Mouse (Mus musculus): ENCODE data around the gene Slc39a11.

The Slc39a11 gene

DNA sequence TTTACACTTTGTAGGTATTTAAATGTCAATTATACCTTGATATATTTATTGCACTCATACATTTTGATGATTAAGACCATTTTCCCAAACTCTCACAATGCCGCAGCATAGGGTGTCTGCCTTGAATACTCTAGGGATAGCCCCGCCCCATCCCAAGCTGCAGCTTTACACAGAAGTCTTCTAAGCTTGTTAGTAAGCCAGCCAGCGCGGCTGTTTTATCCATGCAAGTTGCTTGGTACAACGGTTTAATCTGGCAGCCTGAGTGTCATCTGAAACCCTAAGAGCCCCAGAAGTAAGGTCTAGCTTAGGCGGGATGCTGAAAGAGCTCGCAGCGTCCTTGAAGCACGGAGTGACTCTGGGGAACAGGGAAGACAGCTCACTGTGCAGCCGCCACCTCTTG, 238.1 kb downstream of the Slc39a11 start:
- DNase-seq (ENCODE audit: low read depth, low spot score), result no peak

DNA sequence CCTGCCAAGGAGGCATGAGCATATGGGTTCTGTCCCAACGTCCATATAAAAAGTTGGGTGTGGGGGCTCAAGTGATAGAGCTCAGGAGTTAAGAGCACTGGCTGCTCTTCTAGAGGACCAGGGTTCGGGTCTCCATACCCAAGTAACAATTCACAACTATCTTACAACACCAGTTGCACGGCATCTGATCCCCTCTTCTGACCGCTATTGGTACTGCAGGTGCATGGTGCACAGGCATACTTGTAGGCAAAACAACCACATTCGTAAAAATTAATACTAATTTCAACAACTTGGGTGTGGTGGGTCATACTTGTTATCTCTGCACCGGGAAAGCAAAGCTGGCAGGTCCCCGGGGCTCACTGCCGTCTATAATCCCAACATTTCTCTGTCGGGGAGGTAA, 240.8 kb downstream of the Slc39a11 start:
- DNase-seq (ENCODE audit: low read depth, low spot score), result no peak

DNA sequence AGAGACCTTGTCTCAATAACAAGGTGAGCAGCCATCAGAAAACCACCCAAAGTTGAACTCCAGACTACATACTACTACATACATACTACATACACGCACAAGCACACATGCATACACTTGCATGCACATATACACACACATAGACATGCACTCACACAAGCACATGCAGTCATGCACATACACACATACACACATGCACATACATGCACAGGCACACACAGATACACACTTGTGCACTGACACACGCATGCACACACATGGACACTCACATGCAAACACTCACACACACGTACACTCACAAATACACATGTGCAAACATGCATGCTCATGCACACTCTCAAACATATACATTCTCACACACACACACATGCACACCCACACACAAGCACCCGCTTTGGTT, 242.4 kb downstream of the Slc39a11 start:
- DNase-seq (ENCODE audit: low read depth, low spot score), result no peak

DNA sequence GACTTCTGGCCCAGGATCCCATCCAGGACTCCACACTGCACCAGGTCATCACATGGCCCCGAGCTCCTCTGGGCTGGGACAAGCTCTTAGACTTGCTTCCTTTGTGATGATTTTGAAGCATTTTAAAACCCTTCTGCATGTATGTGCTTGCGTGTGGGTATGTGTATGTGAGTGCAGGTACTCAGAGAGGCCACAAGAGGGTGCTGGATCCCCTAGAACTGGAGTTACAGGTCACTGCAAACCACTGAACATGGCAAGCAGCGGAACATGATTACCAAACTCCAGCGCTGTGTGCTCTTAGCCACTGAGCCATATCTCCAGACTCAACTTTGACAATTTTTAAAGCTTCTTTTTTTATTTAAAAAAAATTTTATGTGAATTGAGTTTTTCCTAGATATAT, 249.0 kb downstream of the Slc39a11 start:
- no peak for DNase-seq (ENCODE audit: low read depth, low spot score)

- peak; percentile 65 for DNase-seq (ENCODE audit: low read depth, low spot score)
Observed at GRCm38 (mm10) chr11:113399601-113400000, 250.3 kb downstream of the Slc39a11 start.

- DNase-seq (ENCODE audit: low read depth, low spot score), result no peak
Observed at GRCm38 (mm10) chr11:113397394-113397793, 252.5 kb downstream of the Slc39a11 start.

DNA sequence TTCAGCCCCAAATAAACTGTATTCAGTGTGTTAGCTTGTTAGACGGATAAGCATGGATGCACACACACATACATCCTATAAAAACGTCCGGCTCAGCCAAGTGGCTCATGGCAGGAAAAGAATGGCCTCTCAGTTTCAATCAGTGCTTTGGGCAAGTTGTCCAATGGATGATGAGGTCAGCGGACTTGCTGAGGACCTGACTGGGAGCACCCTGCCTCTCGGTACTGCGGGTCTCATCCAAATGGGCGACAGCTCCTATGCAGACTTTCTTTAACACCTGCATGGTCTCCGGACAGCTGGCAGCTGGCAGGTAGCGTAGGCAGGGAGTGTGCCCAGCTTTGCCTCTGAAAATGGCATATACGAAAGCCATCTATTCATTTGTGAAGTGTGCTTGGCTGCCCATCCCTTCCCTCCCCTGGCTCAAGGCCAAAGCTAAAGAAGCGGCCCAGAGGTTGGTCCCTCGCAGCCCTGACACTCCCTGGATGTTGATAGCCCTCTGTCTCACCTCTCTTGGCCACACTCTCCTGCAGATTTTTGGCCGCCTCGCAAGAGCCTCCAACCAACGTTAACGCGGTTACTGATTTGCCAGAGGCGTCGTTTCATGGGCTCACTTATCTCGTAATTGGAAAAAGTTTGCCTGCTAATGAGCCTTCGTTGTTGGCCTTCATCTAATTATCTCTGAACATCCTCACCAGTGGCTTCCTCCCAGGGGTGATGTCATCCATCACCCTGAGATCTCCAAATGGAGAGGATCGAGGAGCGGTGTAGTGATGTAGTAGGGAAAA, 256.3 kb downstream of the Slc39a11 start:
- DNase-seq (ENCODE audit: low read depth, low spot score), result no peak

DNA sequence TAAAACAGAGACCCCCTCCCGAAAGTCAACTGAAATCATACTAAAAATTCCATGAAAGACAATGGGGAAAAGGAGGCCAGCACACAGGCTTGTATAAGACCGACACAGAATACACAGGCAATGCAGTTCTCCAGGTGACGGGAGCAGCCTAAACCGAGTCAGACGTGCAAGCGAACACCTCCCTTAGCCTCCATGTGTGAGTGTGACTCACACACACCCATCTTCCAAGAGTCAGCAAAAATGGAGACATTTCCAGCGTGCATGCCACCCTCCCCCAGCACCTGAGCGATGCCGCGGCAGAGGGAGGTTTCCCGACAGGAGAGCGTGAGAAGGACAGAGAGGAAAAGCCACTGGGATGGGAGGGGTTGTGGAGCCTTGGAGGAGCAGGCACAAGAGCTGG, 258.2 kb downstream of the Slc39a11 start:
- no peak for DNase-seq (ENCODE audit: low read depth, low spot score)

DNA sequence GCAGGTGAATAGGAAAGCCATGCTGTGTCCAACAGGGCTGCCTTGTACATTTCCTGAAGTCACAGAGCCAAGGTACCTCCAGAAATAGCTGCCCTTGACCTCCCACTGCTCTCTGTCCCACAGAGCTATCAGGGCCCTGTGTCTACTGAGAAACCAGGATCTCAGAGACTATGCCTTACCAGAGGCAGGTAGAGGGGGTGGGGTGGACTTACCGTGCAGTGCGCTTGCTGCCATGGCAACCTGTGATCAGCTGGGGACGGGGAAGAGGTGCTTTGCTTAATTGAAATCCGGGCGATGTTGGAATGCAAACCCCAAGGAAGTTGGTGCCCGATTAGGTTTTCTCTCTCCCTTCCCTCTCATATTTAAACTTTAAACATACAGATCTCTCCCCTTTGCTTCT, 260.2 kb downstream of the Slc39a11 start:
- no peak for DNase-seq (ENCODE audit: low read depth, low spot score)

GRCm38 (mm10) chr11:113382674-113383571, 267.0 kb downstream of the Slc39a11 start:
- DNase-seq (ENCODE audit: low read depth, low spot score), result no peak

DNA sequence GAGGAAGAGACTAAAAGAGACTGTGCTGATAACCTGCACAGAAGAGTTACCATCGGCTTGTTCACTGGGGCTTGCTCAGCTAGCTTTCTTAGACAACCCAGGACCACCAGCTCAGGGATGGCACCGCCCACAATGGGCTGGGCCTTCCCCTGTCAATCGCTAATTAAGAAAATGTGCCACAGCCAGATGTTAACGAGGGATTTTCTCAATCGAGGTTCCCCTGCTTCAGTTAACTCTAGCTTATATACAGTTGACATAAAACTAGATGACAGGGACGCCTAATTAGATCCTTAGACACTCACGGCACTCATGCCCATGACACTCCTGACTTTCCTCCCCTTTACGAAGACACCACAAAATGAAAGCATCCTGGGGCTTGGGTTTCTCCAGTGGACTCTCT, 268.3 kb downstream of the Slc39a11 start:
- no peak for DNase-seq (ENCODE audit: low read depth, low spot score)

DNA sequence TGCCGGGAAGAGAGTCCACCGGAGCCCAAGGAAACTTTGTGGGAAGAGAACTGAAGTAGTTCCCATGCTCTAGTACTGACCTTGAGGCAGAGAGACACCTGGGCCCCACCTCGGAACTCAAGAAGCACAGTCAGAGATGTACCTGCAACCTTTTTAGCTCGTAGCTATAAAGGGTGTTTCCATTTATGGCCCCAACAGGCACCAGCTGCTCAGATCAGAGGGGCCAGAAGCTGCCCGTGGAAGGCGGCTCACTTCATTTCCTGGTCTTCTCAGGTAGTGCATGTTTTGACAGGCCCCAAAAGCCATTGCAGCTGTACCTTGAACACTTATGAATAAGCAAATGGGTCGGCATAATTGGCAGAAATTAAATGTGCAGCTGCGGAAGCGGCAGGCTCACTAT, 271.0 kb downstream of the Slc39a11 start:
- no peak for DNase-seq (ENCODE audit: low read depth, low spot score)

DNA sequence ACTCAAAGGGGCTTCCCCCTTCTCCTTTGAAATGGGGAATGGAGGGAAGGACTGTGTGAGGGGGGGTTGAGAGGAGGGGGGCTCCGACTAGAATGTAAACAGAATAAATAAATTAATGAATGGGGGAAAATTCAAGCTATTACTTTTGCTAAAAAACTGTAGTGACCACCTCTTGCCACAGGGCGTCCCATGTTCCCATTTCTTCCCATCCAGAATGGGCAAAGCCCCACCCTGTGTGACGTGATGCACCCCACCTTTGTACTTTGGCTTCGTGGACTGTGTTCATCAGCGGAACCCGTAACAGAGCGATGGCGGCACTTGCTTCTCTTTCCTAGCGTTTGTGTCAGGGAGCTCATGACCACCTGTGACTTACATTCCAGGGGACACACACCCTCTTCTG, 273.8 kb downstream of the Slc39a11 start:
- no peak for DNase-seq (ENCODE audit: low read depth, low spot score)

GRCm38 (mm10) chr11:113373926-113374325, 276.0 kb downstream of the Slc39a11 start:
- DNase-seq (ENCODE audit: low read depth, low spot score), result no peak

- no peak for DNase-seq (ENCODE audit: low read depth, low spot score)
Observed at GRCm38 (mm10) chr11:113373331-113373730, 276.5 kb downstream of the Slc39a11 start.

GRCm38 (mm10) chr11:113368046-113368445, 281.8 kb downstream of the Slc39a11 start:
- no peak for DNase-seq (ENCODE audit: low read depth, low spot score)

GRCm38 (mm10) chr11:113366257-113367030, 283.4 kb downstream of the Slc39a11 start:
- peak; percentile 39 for DNase-seq (ENCODE audit: low read depth, low spot score)

- DNase-seq (ENCODE audit: low read depth, low spot score), result no peak
Observed at GRCm38 (mm10) chr11:113363739-113364138, 286.1 kb downstream of the Slc39a11 start.

DNA sequence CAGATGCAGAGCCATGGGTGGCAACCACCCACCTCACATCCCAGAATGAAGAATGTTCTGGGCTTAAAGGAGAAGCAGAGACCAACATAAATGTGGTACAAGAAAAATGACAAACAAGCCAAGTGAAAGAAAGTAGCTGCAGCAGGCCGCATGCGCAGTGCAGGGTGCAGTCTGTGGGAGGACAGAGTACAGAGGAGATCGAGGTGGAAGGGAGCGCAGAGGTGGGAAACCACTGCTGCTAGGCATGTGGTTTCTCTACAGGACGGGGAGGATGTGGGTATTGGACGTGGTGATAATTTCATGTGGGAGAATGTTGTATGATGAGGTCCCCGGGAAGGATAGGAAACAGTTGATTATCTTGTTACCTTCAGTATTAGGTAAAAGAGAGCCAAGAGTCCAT, 287.3 kb downstream of the Slc39a11 start:
- DNase-seq (ENCODE audit: low read depth, low spot score), result no peak

GRCm38 (mm10) chr11:113360049-113360835, 289.6 kb downstream of the Slc39a11 start:
- no peak for DNase-seq (ENCODE audit: low read depth, low spot score)

GRCm38 (mm10) chr11:113355932-113356331, 293.9 kb downstream of the Slc39a11 start:
- no peak for DNase-seq (ENCODE audit: low read depth, low spot score)
